Mouse (Mus musculus): Measurements from ENCODE around the gene Ercc6l. TPM values are rescaled to one million over a fixed set of nuclear protein-coding genes. Genes with fewer than 3 reads are reported as not detected.
"Not testable (repeated sequence)": the region's sequence is repeated elsewhere in the genome, so short reads cannot be mapped to it uniquely, and the experiment has no call there.

Ercc6l gene
- polyA plus RNA-seq, 1 experiment from 2014 or later, result 11.7 TPM

- Histone ChIP-seq H3K9me3 (no peaks in the 10 kb centered on the region), H3K4me2 (no peak overlapping the region), H3K4me3 (no peak overlapping the region), H3K36me3 (no peaks in the 10 kb centered on the region), H3K27me3 (peaks cover 8% of the 10 kb centered on the region), H3K9ac (no peak overlapping the region), H3K4me1 (peaks cover 8% of the 10 kb centered on the region), H3K27ac (0 out of 2 replicates have a peak overlapping the region, but pooled peaks have one; percentile 16)
- 36% methylated on average over 6 of the region's 6 CpGs for WGBS
- ATAC-seq (ENCODE audit: insufficient number of reproducible peaks, insufficient read depth, low FRiP score, low TSS enrichment, low read depth), result no peak
These were observed 10.1 kb upstream of the Ercc6l start for GRCm38 (mm10) chrX:102166986-102167385.

- Histone ChIP-seq H3K4me3 (no peak overlapping the region), H3K4me1 (peaks cover 8% of the 10 kb centered on the region), H3K36me3 (no peaks in the 10 kb centered on the region), H3K9me3 (no peaks in the 10 kb centered on the region), H3K27me3 (peaks cover 8% of the 10 kb centered on the region), H3K27ac (0 out of 2 replicates have a peak overlapping the region, but pooled peaks have one; percentile 16), H3K4me2 (no peak overlapping the region), H3K9ac (no peak overlapping the region)
- ATAC-seq (ENCODE audit: insufficient number of reproducible peaks, insufficient read depth, low FRiP score, low TSS enrichment, low read depth), result no peak
- 31% methylated on average over 5 of the region's 5 CpGs for WGBS
These were observed 9.6 kb upstream of the Ercc6l start for GRCm38 (mm10) chrX:102166521-102166920.

GRCm38 (mm10) chrX:102163529-102163928 lies 6.6 kb upstream of the Ercc6l start:
- Histone ChIP-seq H3K9me3 (no peaks in the 10 kb centered on the region), H3K4me2 (no peak overlapping the region), H3K27me3 (peaks cover 8% of the 10 kb centered on the region), H3K9ac (no peak overlapping the region), H3K4me3 (no peak overlapping the region), H3K36me3 (no peaks in the 10 kb centered on the region), H3K27ac (no peak overlapping the region), H3K4me1 (peaks cover 8% of the 10 kb centered on the region)
- ATAC-seq (ENCODE audit: insufficient number of reproducible peaks, insufficient read depth, low FRiP score, low TSS enrichment, low read depth), result no peak
- 77% methylated on average over 4 of the region's 4 CpGs for WGBS

GRCm38 (mm10) chrX:102163096-102163495 lies 6.2 kb upstream of the Ercc6l start:
- Histone ChIP-seq H3K36me3 (no peaks in the 10 kb centered on the region), H3K9ac (no peak overlapping the region), H3K27me3 (peaks cover 8% of the 10 kb centered on the region), H3K9me3 (no peaks in the 10 kb centered on the region), H3K27ac (no peak overlapping the region), H3K4me2 (no peak overlapping the region), H3K4me1 (peaks cover 8% of the 10 kb centered on the region), H3K4me3 (no peak overlapping the region)
- no peak for ATAC-seq (ENCODE audit: insufficient number of reproducible peaks, insufficient read depth, low FRiP score, low TSS enrichment, low read depth)
- WGBS, result 52% methylated on average over 2 of the region's 2 CpGs

- Histone ChIP-seq H3K36me3 (no peaks in the 10 kb centered on the region), H3K27ac (no peak overlapping the region), H3K4me3 (no peak overlapping the region), H3K27me3 (no peaks in the 10 kb centered on the region), H3K9me3 (no peaks in the 10 kb centered on the region), H3K9ac (no peak overlapping the region), H3K4me2 (no peak overlapping the region), H3K4me1 (no peaks in the 10 kb centered on the region)
- ATAC-seq (ENCODE audit: insufficient number of reproducible peaks, insufficient read depth, low FRiP score, low TSS enrichment, low read depth), result no peak
- 63% methylated on average over 2 of the region's 2 CpGs for WGBS
These were observed 3.6 kb upstream of the Ercc6l start for GRCm38 (mm10) chrX:102160528-102160927.

- WGBS, result 25% methylated on average over 2 of the region's 2 CpGs
- no peaks in the 10 kb centered on the region for H3K4me1 ChIP-seq
- no peak for ATAC-seq (ENCODE audit: insufficient number of reproducible peaks, insufficient read depth, low FRiP score, low TSS enrichment, low read depth)
- no peaks in the 10 kb centered on the region for H3K9me3 ChIP-seq
- no peaks in the 10 kb centered on the region for H3K27me3 ChIP-seq
- H3K4me2 ChIP-seq, result no peak overlapping the region
- H3K9ac ChIP-seq, result no peak overlapping the region
- no peak overlapping the region for H3K4me3 ChIP-seq
- no peaks in the 10 kb centered on the region for H3K36me3 ChIP-seq
- no peak overlapping the region for H3K27ac ChIP-seq
These were observed 2.9 kb upstream of the Ercc6l start for GRCm38 (mm10) chrX:102159778-102160177.

- Histone ChIP-seq H3K27me3 (no peaks in the 10 kb centered on the region), H3K36me3 (no peaks in the 10 kb centered on the region), H3K4me1 (no peaks in the 10 kb centered on the region), H3K9ac (peak overlapping the region; percentile 65), H3K4me2 (peak overlapping the region; percentile 45), H3K4me3 (peak overlapping the region; percentile 49), H3K9me3 (no peaks in the 10 kb centered on the region), H3K27ac (peak overlapping the region; percentile 74)
- 43% methylated on average over 5 of the region's 5 CpGs for WGBS
- no peak for ATAC-seq (ENCODE audit: insufficient number of reproducible peaks, insufficient read depth, low FRiP score, low TSS enrichment, low read depth)
These were observed 516 bp upstream of the Ercc6l start for GRCm38 (mm10) chrX:102157423-102157791.

- H3K36me3 ChIP-seq, result peaks cover 30% of the 10 kb centered on the region
- no peak overlapping the region for H3K4me2 ChIP-seq
- H3K27ac ChIP-seq, result no peak overlapping the region
- no peaks in the 10 kb centered on the region for H3K9me3 ChIP-seq
- no peaks in the 10 kb centered on the region for H3K4me1 ChIP-seq
- H3K4me3 ChIP-seq, result no peak overlapping the region
- ATAC-seq (ENCODE audit: insufficient number of reproducible peaks, insufficient read depth, low FRiP score, low TSS enrichment, low read depth), result no peak
- H3K9ac ChIP-seq, result no peak overlapping the region
- peaks cover 9% of the 10 kb centered on the region; the same call in 1 of the 2 replicates for H3K27me3 ChIP-seq
- WGBS, result 78% methylated on average over 1 of the region's 1 CpGs
These were observed 15.7 kb downstream of the Ercc6l start for GRCm38 (mm10) chrX:102141157-102141556.

- Histone ChIP-seq H3K4me2 (no peak overlapping the region), H3K27me3 (peaks cover 6% of the 10 kb centered on the region; the same call in 1 of the 2 replicates), H3K9me3 (no peaks in the 10 kb centered on the region), H3K4me1 (no peaks in the 10 kb centered on the region), H3K9ac (no peak overlapping the region), H3K4me3 (no peak overlapping the region), H3K27ac (no peak overlapping the region), H3K36me3 (peaks cover 15% of the 10 kb centered on the region)
- no peak for ATAC-seq (ENCODE audit: insufficient number of reproducible peaks, insufficient read depth, low FRiP score, low TSS enrichment, low read depth)
- WGBS, result 79% methylated on average over 2 of the region's 2 CpGs
These were observed 35.6 kb downstream of the Ercc6l start for GRCm38 (mm10) chrX:102121321-102121720.

- ATAC-seq (ENCODE audit: insufficient number of reproducible peaks, insufficient read depth, low FRiP score, low TSS enrichment, low read depth), result peak; percentile 99
These were observed 37.6 kb downstream of the Ercc6l start, which contains the start of gene Pin4 for GRCm38 (mm10) chrX:102119042-102119864. Gene Pin4 (plus strand): TSS chrX:102119447.

GRCm38 (mm10) chrX:102115676-102116075 lies 41.2 kb downstream of the Ercc6l start:
- Histone ChIP-seq H3K9me3 (no peaks in the 10 kb centered on the region), H3K9ac (no peak overlapping the region), H3K27ac (no peak overlapping the region), H3K36me3 (no peaks in the 10 kb centered on the region), H3K4me2 (no peak overlapping the region), H3K4me3 (no peak overlapping the region), H3K27me3 (peaks cover 26% of the 10 kb centered on the region), H3K4me1 (no peaks in the 10 kb centered on the region)
- WGBS, result 56% methylated on average over 4 of the region's 4 CpGs
- ATAC-seq (ENCODE audit: insufficient number of reproducible peaks, insufficient read depth, low FRiP score, low TSS enrichment, low read depth), result no peak

More at GRCm38 (mm10) chrX:102119042-102119864, 37.6 kb downstream of the Ercc6l start, which contains the start of gene Pin4:
- H3K9ac ChIP-seq, result peak within 1 kb of the TSS; percentile 76
- H3K27ac ChIP-seq, result peak within 1 kb of the TSS; percentile 55
- H3K36me3 ChIP-seq, result peaks cover 6% of the 10 kb centered on the region
- H3K9me3 ChIP-seq, result no peaks in the 10 kb centered on the region
- peak within 1 kb of the TSS; percentile 62 for H3K4me3 ChIP-seq
- peak within 1 kb of the TSS; percentile 64 for H3K4me2 ChIP-seq
- WGBS, result 20% methylated on average over 30 of the region's 30 CpGs
- H3K27me3 ChIP-seq, result peaks cover 4% of the 10 kb centered on the region
- no peaks in the 10 kb centered on the region for H3K4me1 ChIP-seq

GRCm38 (mm10) chrX:102109349-102109748 lies 47.5 kb downstream of the Ercc6l start:
- H3K4me3 ChIP-seq; H3K36me3 ChIP-seq; H3K9me3 ChIP-seq; H3K9ac ChIP-seq; H3K27ac ChIP-seq; ATAC-seq (ENCODE audit: insufficient number of reproducible peaks, insufficient read depth, low FRiP score, low TSS enrichment, low read depth); H3K4me1 ChIP-seq; H3K4me2 ChIP-seq: not testable (repeated sequence)
- 74% methylated on average over 5 of the region's 5 CpGs for WGBS
- peaks cover 34% of the 10 kb centered on the region for H3K27me3 ChIP-seq

All from embryonic facial prominence, embryonic 13.5 days (tissue).